Mouse (Mus musculus) liver, embryonic 11.5 days (tissue): Measurements from ENCODE around the gene Rab3c. TPM values are rescaled to one million over a fixed set of nuclear protein-coding genes. Genes with fewer than 3 reads are reported as not detected.

Source experiments
- ATAC-seq: fragments of 200-750 bp; cut with Nextera tagmentation; replicated peaks from 2 replicates; pipeline ENCODE4 v1.8.0; 2017; ENCODE audit warnings: moderate number of reproducible peaks, mild to moderate bottlenecking, moderate TSS enrichment, moderate library complexity; ENCODE audit not compliant: low FRiP score
- DNase-seq: peaks from one replicate; pipeline ENCODE4 v3.0.0-alpha.2; 2017; ENCODE audit warnings: low spot score
- H3K27ac ChIP-seq: fragments of 300-500 bp; sonication (generic); 2 replicates; pipeline ENCODE4 v1.5.1; 2014; ENCODE audit warnings: mild to moderate bottlenecking, low read depth, low read length, control low read depth
- H3K27me3 ChIP-seq: fragments of 300-500 bp; sonication (generic); replicated peaks from 2 replicates; pipeline ENCODE4 v1.6.1; 2014; ENCODE audit warnings: low read length, mixed read lengths; ENCODE audit not compliant: control insufficient read depth, insufficient read depth
- H3K36me3 ChIP-seq: fragments of 300-500 bp; sonication (generic); 2 replicates; pipeline ENCODE4 v1.6.1; 2014; ENCODE audit warnings: mild to moderate bottlenecking, low read length, moderate library complexity, mixed read lengths; ENCODE audit not compliant: control insufficient read depth, insufficient read depth
- H3K4me1 ChIP-seq: fragments of 300-500 bp; sonication (generic); replicated peaks from 2 replicates; pipeline ENCODE4 v1.6.1; 2014; ENCODE audit warnings: low read length, mixed read lengths; ENCODE audit not compliant: control insufficient read depth, insufficient read depth
- H3K4me2 ChIP-seq: fragments of 300-500 bp; sonication (generic); 2 replicates; pipeline ENCODE4 v1.6.1; 2014; ENCODE audit warnings: mild to moderate bottlenecking, control low read depth, moderate library complexity
- H3K4me3 ChIP-seq: fragments of 300-500 bp; sonication (generic); 2 replicates; pipeline ENCODE4 v1.5.1; 2014; ENCODE audit warnings: low read depth, low read length, control low read depth
- H3K9ac ChIP-seq: fragments of 300-500 bp; sonication (generic); 2 replicates; pipeline ENCODE4 v1.6.1; 2014; ENCODE audit warnings: low read depth, low read length, control low read depth
- H3K9me3 ChIP-seq: fragments of 300-500 bp; sonication (generic); 2 replicates; pipeline ENCODE4 v1.6.1; 2016; ENCODE audit warnings: low read length, inconsistent platforms, mixed read lengths; ENCODE audit not compliant: control insufficient read depth
- WGBS: fragments of 180-500 bp; shearing (Covaris S2); extraction: QIAGEN DNeasy Blood & Tissue Kit; methylation state at CpG from one replicate; pipeline ENCODE4 v1.1.7; 2014; 5-methylcytosine and 5-hydroxymethylcytosine counted together
- polyA plus RNA-seq: library from polyadenylated mRNA; unstranded; fragments of >200 nt; fragmentation: Nextera tagmentation; extraction: Ambion mirVana; gene quantifications from 2 replicates; pipeline ENCODE4 v1.2.1, GENCODE M21; 2014

The Rab3c gene
- polyA plus RNA-seq, 1 experiment from 2014 or later, result 0.41 TPM

DNA sequence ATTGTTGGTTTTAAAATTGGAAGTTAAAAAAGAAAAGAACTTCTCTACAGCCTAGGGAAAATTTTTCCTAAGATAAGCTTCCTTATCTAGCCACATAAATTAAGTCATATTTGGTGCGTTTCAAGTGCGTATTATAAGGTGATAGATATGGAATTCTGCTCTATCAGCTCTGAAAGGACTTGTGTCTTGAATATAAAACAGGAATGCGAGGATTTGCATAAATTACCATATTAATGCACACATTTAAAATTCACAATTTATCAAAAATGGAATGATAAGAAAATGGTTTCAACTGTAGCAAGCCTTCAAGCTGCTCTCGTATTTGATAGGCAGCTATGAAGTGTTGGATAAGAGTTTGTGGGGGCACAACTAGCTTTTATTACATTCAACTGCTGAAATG, 111.6 kb downstream of the Rab3c start:
- Histone ChIP-seq H3K27me3 (no peaks in the 10 kb centered on the region), H3K27ac (no peak overlapping the region), H3K36me3 (no peaks in the 10 kb centered on the region), H3K9ac (no peak overlapping the region), H3K4me1 (no peaks in the 10 kb centered on the region), H3K4me3 (no peak overlapping the region), H3K4me2 (no peak overlapping the region), H3K9me3 (no peaks in the 10 kb centered on the region)
- ATAC-seq (no peak), DNase-seq (no peak)
- WGBS, result 66% methylated on average over 4 of the region's 4 CpGs

DNA sequence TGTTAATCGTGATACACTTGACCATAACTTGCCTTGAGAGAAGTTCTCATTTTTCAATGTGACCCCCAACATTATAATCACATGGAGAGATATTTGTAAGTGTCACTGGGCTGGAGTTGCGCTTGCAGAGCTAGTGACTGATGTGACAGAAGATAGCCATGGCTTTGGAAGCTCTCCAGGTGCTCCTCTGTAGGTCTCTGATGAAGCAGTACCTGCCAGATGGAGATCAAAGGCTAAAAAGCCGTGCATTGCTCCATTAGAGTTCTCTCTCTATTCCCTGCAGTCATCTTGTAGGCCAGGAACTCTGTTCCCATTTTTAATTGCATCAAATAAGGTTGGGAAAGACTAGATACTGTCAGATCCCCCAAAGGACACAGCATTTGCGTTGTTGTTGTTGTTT, 112.2 kb downstream of the Rab3c start:
- no peak for ATAC-seq
- Histone ChIP-seq H3K27ac (no peak overlapping the region), H3K36me3 (no peaks in the 10 kb centered on the region), H3K4me2 (no peak overlapping the region), H3K4me3 (no peak overlapping the region), H3K4me1 (no peaks in the 10 kb centered on the region), H3K9me3 (no peaks in the 10 kb centered on the region), H3K27me3 (no peaks in the 10 kb centered on the region), H3K9ac (no peak overlapping the region)
- DNase-seq, result no peak
- WGBS, result 80% methylated on average over 4 of the region's 4 CpGs

DNA sequence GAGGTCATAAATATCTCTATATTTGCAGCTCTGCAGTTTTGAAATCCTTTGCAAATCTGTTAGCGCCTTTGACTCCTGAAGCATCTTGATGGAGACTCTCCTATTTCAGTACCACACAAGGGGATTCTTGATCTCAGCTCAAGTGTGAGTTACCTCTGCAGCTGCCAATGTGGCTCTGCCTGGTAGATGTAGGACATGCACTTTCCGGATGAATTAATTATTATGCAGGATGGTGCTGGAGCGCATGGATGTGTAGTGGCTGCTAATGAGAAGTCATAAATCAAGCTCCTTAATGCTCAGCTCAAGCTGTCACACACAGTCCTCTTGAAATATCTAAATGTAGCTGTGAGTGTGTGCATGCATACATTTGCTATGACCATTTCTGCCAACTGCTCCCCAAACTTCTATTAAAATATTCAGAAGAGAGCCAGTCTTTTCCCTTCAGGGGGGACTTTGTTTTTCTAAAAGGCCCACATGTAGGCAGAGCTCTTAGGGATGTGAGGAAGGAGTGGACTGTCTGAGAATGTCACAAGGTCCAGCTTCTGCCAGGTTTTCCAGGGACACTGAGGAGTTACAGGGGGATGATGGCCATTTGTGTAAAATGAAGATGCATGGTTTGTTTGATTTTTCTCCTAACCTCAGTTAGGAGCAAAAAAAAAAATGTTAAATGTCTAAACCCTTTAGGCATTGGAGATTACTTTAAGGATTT, 114.0 kb downstream of the Rab3c start:
- Histone ChIP-seq H3K4me2 (no peak overlapping the region), H3K9ac (no peak overlapping the region), H3K9me3 (no peaks in the 10 kb centered on the region), H3K4me1 (no peaks in the 10 kb centered on the region), H3K27me3 (no peaks in the 10 kb centered on the region), H3K36me3 (no peaks in the 10 kb centered on the region), H3K4me3 (no peak overlapping the region), H3K27ac (no peak overlapping the region)
- ATAC-seq, result no peak
- DNase-seq, result no peak
- WGBS, result 78% methylated on average over 3 of the region's 3 CpGs

DNA sequence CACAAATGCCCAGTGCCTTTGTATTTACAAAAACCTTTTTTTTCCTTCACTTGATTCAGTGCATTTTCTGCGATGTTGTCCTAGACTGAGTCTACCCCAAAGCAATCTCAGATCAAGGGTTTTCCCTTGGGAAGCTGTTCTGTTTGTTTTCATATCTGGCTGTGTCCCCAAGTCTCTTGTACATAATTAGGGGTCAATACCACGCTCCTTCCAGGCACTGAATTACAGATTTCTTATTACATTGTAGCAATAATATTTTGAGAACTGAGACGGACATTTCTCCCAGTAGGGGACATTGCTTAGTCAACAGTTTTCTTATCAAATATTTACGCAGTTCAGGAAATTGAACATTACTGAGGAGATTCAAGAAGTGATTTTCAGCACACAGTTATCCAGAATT, 120.8 kb downstream of the Rab3c start:
- no peak overlapping the region for H3K4me2 ChIP-seq
- ATAC-seq (no peak), DNase-seq (no peak)
- no peak overlapping the region for H3K9ac ChIP-seq
- no peaks in the 10 kb centered on the region for H3K4me1 ChIP-seq
- H3K27ac ChIP-seq, result no peak overlapping the region
- no peak overlapping the region for H3K4me3 ChIP-seq
- no peaks in the 10 kb centered on the region for H3K9me3 ChIP-seq
- H3K27me3 ChIP-seq, result no peaks in the 10 kb centered on the region
- no peaks in the 10 kb centered on the region for H3K36me3 ChIP-seq
- WGBS, result 69% methylated on average over 4 of the region's 4 CpGs

DNA sequence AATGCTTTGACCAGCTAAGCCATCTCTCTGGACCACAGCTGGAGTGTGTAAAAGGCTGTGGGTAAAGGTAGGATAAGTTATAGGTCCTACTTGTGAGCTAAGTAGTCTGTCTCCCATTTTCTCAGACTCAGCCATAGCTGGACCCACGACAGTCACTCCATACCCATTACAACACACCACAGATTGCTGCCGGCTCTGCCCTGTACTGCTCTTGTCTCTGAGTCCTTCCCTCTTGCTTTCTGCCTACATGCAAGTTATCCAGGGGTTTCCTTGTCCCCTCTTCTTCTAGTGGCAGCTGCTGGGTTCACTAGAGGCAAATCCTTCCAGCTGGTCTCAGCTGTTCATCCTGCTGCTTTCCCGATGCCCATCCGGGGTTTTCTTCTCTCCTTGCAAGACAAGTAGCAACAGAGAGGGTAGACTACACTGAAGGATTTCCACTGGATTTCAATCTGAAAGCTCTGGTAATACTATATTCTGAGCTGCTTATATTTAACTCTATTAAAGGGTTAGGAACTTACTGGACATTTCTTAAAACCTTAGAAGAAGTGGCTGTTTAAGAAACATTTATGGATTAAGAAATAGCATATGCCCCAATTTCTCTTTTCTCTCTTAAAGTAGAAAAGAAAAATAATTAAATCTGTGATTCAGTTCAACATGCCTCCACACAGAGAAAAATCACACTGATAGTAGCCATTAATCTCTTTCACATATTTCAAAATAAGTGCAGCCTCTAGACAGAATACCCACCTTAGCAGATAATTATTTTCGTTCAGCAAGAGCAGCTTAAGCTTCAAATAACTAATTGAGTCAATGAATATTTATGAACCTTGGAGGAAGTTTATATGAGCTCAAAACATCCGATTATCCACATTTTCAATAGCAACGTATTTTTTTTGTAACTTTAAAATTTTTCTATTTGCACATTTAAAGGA, 121.9 kb downstream of the Rab3c start:
- Histone ChIP-seq H3K4me2 (no peak overlapping the region), H3K9me3 (no peaks in the 10 kb centered on the region), H3K9ac (no peak overlapping the region), H3K36me3 (no peaks in the 10 kb centered on the region), H3K27me3 (no peaks in the 10 kb centered on the region), H3K4me1 (no peaks in the 10 kb centered on the region), H3K4me3 (no peak overlapping the region), H3K27ac (no peak overlapping the region)
- DNase-seq (no peak), ATAC-seq (no peak)
- 77% methylated on average over 7 of the region's 7 CpGs for WGBS

DNA sequence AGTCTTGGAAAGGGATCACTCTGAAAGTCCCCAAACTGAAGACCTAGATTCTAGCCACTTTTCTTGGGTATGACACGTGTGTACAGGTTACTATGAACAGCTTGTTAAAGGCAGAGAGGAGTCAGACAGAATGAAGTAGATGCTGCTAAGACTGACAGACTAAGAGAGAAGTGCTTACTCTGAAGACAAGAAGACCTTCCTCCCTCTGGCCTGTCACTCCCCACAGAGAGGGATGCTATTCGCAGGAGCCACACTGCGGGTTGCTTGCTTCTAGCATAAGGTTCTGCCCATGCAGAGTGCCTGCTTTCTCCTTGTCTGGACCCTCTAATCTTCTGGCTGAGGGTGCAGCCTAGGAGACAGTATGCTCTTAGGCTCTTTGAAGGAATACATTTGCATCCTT, 135.3 kb downstream of the Rab3c start:
- Histone ChIP-seq H3K9ac (no peak overlapping the region), H3K36me3 (no peaks in the 10 kb centered on the region), H3K4me2 (no peak overlapping the region), H3K9me3 (no peaks in the 10 kb centered on the region), H3K4me1 (no peaks in the 10 kb centered on the region), H3K4me3 (no peak overlapping the region), H3K27me3 (no peaks in the 10 kb centered on the region), H3K27ac (no peak overlapping the region)
- ATAC-seq (no peak), DNase-seq (no peak)
- 57% methylated on average over 3 of the region's 3 CpGs for WGBS

DNA sequence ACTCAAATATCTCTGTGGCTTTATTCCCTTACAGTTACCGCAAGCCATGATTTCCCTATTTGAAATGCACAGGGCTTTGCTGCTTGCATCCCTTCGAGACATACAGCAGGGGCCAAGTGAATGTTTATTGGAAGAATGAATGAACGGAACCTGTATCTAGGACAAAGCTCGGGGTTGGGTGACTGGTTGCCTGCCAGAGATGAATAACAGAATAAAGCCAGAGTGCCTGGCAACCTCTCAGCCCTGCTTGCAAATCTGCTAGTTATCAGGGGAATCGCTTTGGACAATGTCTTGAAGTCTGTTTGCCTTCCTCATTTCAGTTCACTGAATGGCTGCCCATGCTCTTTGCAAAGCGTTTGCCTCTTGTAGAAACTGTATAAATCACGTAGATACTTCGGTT, 135.8 kb downstream of the Rab3c start:
- WGBS, result 64% methylated on average over 8 of the region's 8 CpGs
- Histone ChIP-seq H3K36me3 (no peaks in the 10 kb centered on the region), H3K4me2 (no peak overlapping the region), H3K27me3 (no peaks in the 10 kb centered on the region), H3K9ac (no peak overlapping the region), H3K27ac (no peak overlapping the region), H3K9me3 (no peaks in the 10 kb centered on the region), H3K4me1 (no peaks in the 10 kb centered on the region), H3K4me3 (no peak overlapping the region)
- ATAC-seq (no peak), DNase-seq (no peak)

DNA sequence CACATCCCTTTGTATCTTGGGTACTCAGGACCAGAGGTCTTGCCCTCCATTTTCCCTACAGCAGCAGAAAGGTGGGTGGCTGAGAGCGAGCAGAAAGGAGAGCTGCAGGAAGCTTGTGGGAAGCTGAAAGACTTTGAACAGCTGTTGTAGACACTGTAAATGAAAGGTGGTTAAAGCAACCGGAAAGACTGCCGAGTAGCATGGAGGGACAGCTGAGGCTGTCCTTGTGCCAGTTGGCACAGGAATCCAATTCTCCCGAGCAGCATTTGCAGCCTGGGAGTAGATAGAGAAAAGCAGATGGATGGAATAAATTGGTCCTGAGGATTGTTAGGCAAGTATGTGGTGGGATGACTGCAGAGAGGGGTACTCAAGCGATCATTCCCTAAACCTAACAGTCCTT, 141.5 kb downstream of the Rab3c start:
- 77% methylated on average over 5 of the region's 5 CpGs for WGBS
- no peaks in the 10 kb centered on the region for H3K36me3 ChIP-seq
- no peak overlapping the region for H3K9ac ChIP-seq
- no peak overlapping the region for H3K27ac ChIP-seq
- H3K27me3 ChIP-seq, result no peaks in the 10 kb centered on the region
- H3K4me2 ChIP-seq, result no peak overlapping the region
- no peaks in the 10 kb centered on the region for H3K4me1 ChIP-seq
- DNase-seq (no peak), ATAC-seq (no peak)
- H3K4me3 ChIP-seq, result no peak overlapping the region
- H3K9me3 ChIP-seq, result no peaks in the 10 kb centered on the region

DNA sequence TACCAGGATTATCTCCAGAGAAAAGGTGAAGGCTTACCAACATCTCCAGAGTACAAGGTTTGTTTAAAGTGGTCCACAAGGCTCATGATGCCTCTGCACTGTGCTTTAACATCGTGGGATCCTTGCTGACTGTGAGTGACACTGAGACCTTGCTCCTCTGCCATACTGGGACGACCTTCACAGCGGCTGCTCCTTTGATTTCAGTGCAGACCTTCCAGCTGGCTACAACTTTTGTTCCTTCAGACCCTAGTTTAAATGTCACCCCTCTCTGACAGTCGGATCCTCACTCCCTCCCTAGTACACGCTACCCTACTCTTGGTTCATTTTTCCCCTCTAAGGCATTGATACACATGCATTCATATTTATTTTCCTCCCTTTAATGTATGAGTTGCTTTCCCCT, 142.2 kb downstream of the Rab3c start:
- no peak overlapping the region for H3K9ac ChIP-seq
- no peak overlapping the region for H3K4me2 ChIP-seq
- no peaks in the 10 kb centered on the region for H3K4me1 ChIP-seq
- H3K27me3 ChIP-seq, result no peaks in the 10 kb centered on the region
- no peaks in the 10 kb centered on the region for H3K36me3 ChIP-seq
- no peak overlapping the region for H3K4me3 ChIP-seq
- DNase-seq (no peak), ATAC-seq (no peak)
- 69% methylated on average over 5 of the region's 5 CpGs for WGBS
- no peak overlapping the region for H3K27ac ChIP-seq
- H3K9me3 ChIP-seq, result no peaks in the 10 kb centered on the region
